Comparison of ENCODE assay signal across 13 mouse cellular contexts in genomic region chr13:31349671-31350070, GRCm38 (mm10).
"Had no signal": no experiment of that assay in that cellular context is flagged by ENCODE, and none has a peak within 500 bp of the region (broad histone marks: within the 10 kb centered on the region; RNA-seq: fewer than 3 reads in every experiment).

No protein-coding gene starts in this region.

- H3K9me3 ChIP-seq: limb, embryonic 15.5 days; liver, embryonic 12.5 days; midbrain, embryonic 10.5 days; midbrain, embryonic 15.5 days had no signal

- H3K4me1 ChIP-seq: limb, embryonic 15.5 days; liver, embryonic 12.5 days; midbrain, embryonic 10.5 days; midbrain, embryonic 15.5 days had no signal

- H3K4me2 ChIP-seq: limb, embryonic 15.5 days; liver, embryonic 12.5 days; lung, embryonic 14.5 days; midbrain, embryonic 15.5 days had no signal

- H3K36me3 ChIP-seq: limb, embryonic 15.5 days; liver, embryonic 12.5 days; midbrain, embryonic 10.5 days; midbrain, embryonic 15.5 days had no signal

- ATAC-seq: liver, embryonic 12.5 days; midbrain, embryonic 15.5 days had no signal

- H3K27ac ChIP-seq: left cerebral cortex, adult 2 months; limb, embryonic 15.5 days; liver, embryonic 12.5 days; midbrain, embryonic 10.5 days; midbrain, embryonic 15.5 days; stomach, postnatal 0 days had no signal

- H3K4me3 ChIP-seq: left cerebral cortex, adult 2 months; limb, embryonic 15.5 days; liver, embryonic 12.5 days; midbrain, embryonic 10.5 days; midbrain, embryonic 15.5 days had no signal

- DNase-seq: kidney, adult 8-10 months; kidney, postnatal 10 days; lung, embryonic 14.5 days; lung, postnatal 14 days; right cerebral cortex, adult 18-20 months; right cerebral cortex, postnatal 25 days; thymus, postnatal 4 days had no signal

- H3K27me3 ChIP-seq: limb, embryonic 15.5 days; liver, embryonic 12.5 days; midbrain, embryonic 15.5 days had no signal

- H3K9ac ChIP-seq: limb, embryonic 15.5 days; liver, embryonic 12.5 days; lung, embryonic 14.5 days; midbrain, embryonic 15.5 days had no signal
